Mouse (Mus musculus): ENCODE results near the gene Carmil1. TPM values are rescaled to one million over a fixed set of nuclear protein-coding genes. Genes with fewer than 3 reads are reported as not detected.

The Carmil1 gene
- total and polyA plus RNA-seq, 3 experiments, result 0.15 to 1.2 TPM; not detected in 1

DNA sequence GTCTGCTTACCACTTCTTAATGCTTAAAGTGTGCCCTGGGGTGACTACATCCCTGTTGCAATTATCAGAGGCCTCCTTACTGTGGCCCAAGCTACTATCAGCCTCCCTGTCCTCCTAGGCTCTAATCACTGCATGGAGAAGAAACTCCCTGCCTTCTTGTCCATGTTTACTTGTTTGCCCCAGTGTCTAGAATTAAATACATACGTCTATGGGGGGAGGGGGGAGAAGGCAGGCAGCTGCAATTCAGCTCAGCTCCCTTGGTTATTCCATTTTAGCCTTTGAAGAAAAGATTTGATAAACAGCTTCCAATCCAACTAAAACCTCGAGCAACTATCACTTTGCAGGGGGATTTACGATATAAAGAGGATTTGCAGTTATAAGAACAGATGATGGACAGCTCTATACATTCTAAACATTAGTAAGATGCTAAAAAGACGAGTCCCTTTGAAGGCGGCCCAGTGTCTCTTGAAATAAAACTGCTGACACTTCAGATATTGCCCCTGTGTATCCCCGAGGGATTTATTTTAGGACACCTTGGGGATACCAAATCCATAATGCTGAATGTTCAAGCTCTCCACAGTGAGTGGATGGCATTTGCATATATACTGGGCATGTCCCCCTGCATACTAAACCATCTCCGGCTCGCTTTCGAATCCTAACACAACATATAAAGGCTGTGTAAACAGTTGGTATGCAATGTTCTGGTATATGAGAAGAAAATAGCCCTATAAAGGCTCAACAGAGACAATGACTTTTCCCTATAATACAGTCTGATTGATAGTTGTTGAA, 89.5 kb downstream of the Carmil1 start:
- Histone ChIP-seq H3K4me1 (ENCODE audit: control insufficient read depth in 1 of 2, insufficient read depth in 2 of 2, low read length in 2 of 2) (no peaks in the 10 kb centered on the region), H3K36me3 (ENCODE audit: control insufficient read depth in 1 of 2, insufficient read depth in 2 of 2, low read length in 2 of 2) (no peaks in the 10 kb centered on the region), H3K4me3 (ENCODE audit: control insufficient read depth in 1 of 2, insufficient read depth in 1 of 2, low read depth in 2 of 2, low read length in 2 of 2) (no peak overlapping the region), H3K9ac (ENCODE audit: control insufficient read depth, low read depth, low read length, poor library complexity, severe bottlenecking) (no peak overlapping the region), H3K27me3 (ENCODE audit: control insufficient read depth in 1 of 2, insufficient read depth in 2 of 2, low read length in 2 of 2) (no peaks in the 10 kb centered on the region; a peak in 1 of 4 replicates), H3K27ac (ENCODE audit: control insufficient read depth, low read depth, low read length) (no peak overlapping the region), H3K9me3 (replicated peaks; ENCODE audit: insufficient read depth, low read length) (no peaks in the 10 kb centered on the region), H3K79me2 (ENCODE audit: control insufficient read depth, insufficient read depth, low read length, poor library complexity) (no peaks in the 10 kb centered on the region)
- TF ChIP-seq TCF12 (IDR thresholded peaks at IDR 0.05; ENCODE audit: low read depth, low read length), result no peak
- no peak for TF ChIP-seq UBTF (IDR thresholded peaks at IDR 0.05; ENCODE audit: borderline replicate concordance, insufficient read depth, low read depth, low read length)
- TF ChIP-seq TAL1 (IDR thresholded peaks at IDR 0.05; ENCODE audit: low read length), result no peak
- TF ChIP-seq MYB (IDR thresholded peaks at IDR 0.05; ENCODE audit: low read depth, low read length), result no peak
- no peak for TF ChIP-seq CHD2 (IDR thresholded peaks at IDR 0.05; ENCODE audit: low read length)
- no peak for TF ChIP-seq NELFE (IDR thresholded peaks at IDR 0.05; ENCODE audit: low read depth, low read length)
- no peak for TF ChIP-seq GATA1 (IDR thresholded peaks at IDR 0.05; ENCODE audit: low read depth, low read length)
- no peak for TF ChIP-seq ZC3H11A (IDR thresholded peaks at IDR 0.05; ENCODE audit: low read depth, low read length)
- DNase-seq (ENCODE audit: low read depth, low spot score), result no peak

DNA sequence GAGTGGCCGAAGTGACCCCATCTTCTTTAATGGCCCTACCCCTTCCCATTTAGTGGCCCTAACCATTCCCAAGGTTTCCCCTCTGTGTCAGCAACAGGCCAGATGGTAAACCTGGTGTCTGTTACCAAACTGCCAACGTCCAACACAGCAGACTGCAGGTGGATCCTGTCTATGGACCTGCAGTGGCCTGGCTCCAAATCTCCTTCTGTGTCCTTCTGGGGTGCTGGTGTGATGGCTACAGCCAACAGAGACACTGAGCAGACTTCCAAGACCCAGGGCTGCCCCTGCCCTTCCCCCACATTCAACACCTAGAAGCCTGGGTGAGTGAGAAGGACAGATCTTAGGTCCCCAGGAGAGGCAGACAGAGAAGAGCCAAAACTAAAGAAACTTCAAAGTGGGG, 93.6 kb downstream of the Carmil1 start:
- no peaks in the 10 kb centered on the region for H3K36me3 ChIP-seq (ENCODE audit: control insufficient read depth in 1 of 2, insufficient read depth in 2 of 2, low read length in 2 of 2)
- H3K9me3 ChIP-seq (replicated peaks; ENCODE audit: insufficient read depth, low read length), result no peaks in the 10 kb centered on the region
- no peaks in the 10 kb centered on the region for H3K79me2 ChIP-seq (ENCODE audit: control insufficient read depth, insufficient read depth, low read length, poor library complexity)
- H3K27me3 ChIP-seq (ENCODE audit: control insufficient read depth in 1 of 2, insufficient read depth in 2 of 2, low read length in 2 of 2), result no peaks in the 10 kb centered on the region; a peak in 1 of 4 replicates
- no peak overlapping the region for H3K9ac ChIP-seq (ENCODE audit: control insufficient read depth, low read depth, low read length, poor library complexity, severe bottlenecking)
- H3K27ac ChIP-seq (ENCODE audit: control insufficient read depth, low read depth, low read length), result no peak overlapping the region
- TF ChIP-seq MAX (IDR thresholded peaks at IDR 0.05; ENCODE audit: low read length), result no peak
- TF ChIP-seq RAD21 (IDR thresholded peaks at IDR 0.05; ENCODE audit: low read depth, low read length), result no peak
- TF ChIP-seq MYB (IDR thresholded peaks at IDR 0.05; ENCODE audit: low read depth, low read length), result no peak
- no peak for TF ChIP-seq ZC3H11A (IDR thresholded peaks at IDR 0.05; ENCODE audit: low read depth, low read length)
- TF ChIP-seq POLR2A (IDR thresholded peaks at IDR 0.05; ENCODE audit: control insufficient read depth in 1 of 2, insufficient read depth in 1 of 2, low read depth in 1 of 2, low read length in 2 of 2, poor library complexity in 1 of 2), result no peak
- TF ChIP-seq TAL1 (IDR thresholded peaks at IDR 0.05; ENCODE audit: low read length), result no peak
- TF ChIP-seq NRF1 (IDR thresholded peaks at IDR 0.05; ENCODE audit: insufficient read depth, low read depth, low read length, poor library complexity, severe bottlenecking), result no peak
- no peak for DNase-seq (ENCODE audit: low read depth, low spot score)
- no peaks in the 10 kb centered on the region for H3K4me1 ChIP-seq (ENCODE audit: control insufficient read depth in 1 of 2, insufficient read depth in 2 of 2, low read length in 2 of 2)
- H3K4me3 ChIP-seq (ENCODE audit: control insufficient read depth in 1 of 2, insufficient read depth in 1 of 2, low read depth in 2 of 2, low read length in 2 of 2), result no peak overlapping the region

DNA sequence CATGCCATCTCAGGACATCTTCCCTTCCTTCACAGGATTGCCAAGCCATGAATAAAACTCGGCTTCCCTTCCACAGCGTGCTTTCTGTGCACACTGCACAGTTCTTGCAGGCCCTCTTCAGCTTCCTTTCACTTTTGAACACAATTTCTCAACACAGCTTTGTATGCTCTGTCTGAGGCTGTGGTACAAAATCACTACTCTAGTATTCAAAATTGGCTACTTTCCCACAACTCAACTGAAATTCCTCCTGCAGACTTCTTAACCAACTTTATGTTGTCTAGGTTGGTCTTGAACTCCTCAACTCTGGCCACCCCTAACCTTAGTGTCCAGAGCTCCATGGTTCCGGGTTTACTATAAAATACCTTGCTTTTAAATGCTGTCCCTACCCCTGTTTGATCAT, 95.0 kb downstream of the Carmil1 start:
- no peak overlapping the region for H3K9ac ChIP-seq (ENCODE audit: control insufficient read depth, low read depth, low read length, poor library complexity, severe bottlenecking)
- H3K4me1 ChIP-seq (ENCODE audit: control insufficient read depth in 1 of 2, insufficient read depth in 2 of 2, low read length in 2 of 2), result no peaks in the 10 kb centered on the region
- TF ChIP-seq CHD2 (IDR thresholded peaks at IDR 0.05; ENCODE audit: low read length) (no peak), HCFC1 (IDR thresholded peaks at IDR 0.05; ENCODE audit: low read depth, low read length) (no peak), MAZ (IDR thresholded peaks at IDR 0.05; ENCODE audit: low read depth, low read length) (no peak), ZMIZ1 (IDR thresholded peaks at IDR 0.05; ENCODE audit: low read depth, low read length) (no peak), GABPA (IDR thresholded peaks at IDR 0.05; ENCODE audit: low read depth, low read length) (no peak), NELFE (IDR thresholded peaks at IDR 0.05; ENCODE audit: low read depth, low read length) (no peak), SIN3A (IDR thresholded peaks at IDR 0.05; ENCODE audit: low read length) (no peak), ZKSCAN1 (IDR thresholded peaks at IDR 0.05; ENCODE audit: low read depth, low read length) (no peak), KAT2A (conservative IDR thresholded peaks at IDR 0.05; ENCODE audit: low read depth, low read length) (no peak), TCF12 (IDR thresholded peaks at IDR 0.05; ENCODE audit: low read depth, low read length) (no peak), ELF1 (IDR thresholded peaks at IDR 0.05; ENCODE audit: low read depth, low read length) (no peak), ZNF384 (IDR thresholded peaks at IDR 0.05; ENCODE audit: low read depth, low read length) (no peak), CHD1 (IDR thresholded peaks at IDR 0.05; ENCODE audit: low read depth, low read length) (no peak), CTCF (IDR thresholded peaks at IDR 0.05 in 2 of 3, conservative IDR thresholded peaks at IDR 0.05 in 1 of 3; ENCODE audit: control insufficient read depth in 1 of 3, insufficient read depth in 1 of 3, low read depth in 2 of 3, low read length in 3 of 3, poor library complexity in 1 of 3, severe bottlenecking in 1 of 3) (no peak), RAD21 (IDR thresholded peaks at IDR 0.05; ENCODE audit: low read depth, low read length) (no peak), JUND (IDR thresholded peaks at IDR 0.05; ENCODE audit: low read depth, low read length) (no peak), POLR2AphosphoS2 (IDR thresholded peaks at IDR 0.05; ENCODE audit: low read length) (no peak)
- no peaks in the 10 kb centered on the region for H3K36me3 ChIP-seq (ENCODE audit: control insufficient read depth in 1 of 2, insufficient read depth in 2 of 2, low read length in 2 of 2)
- no peak overlapping the region for H3K27ac ChIP-seq (ENCODE audit: control insufficient read depth, low read depth, low read length)
- no peaks in the 10 kb centered on the region for H3K9me3 ChIP-seq (replicated peaks; ENCODE audit: insufficient read depth, low read length)
- H3K4me3 ChIP-seq (ENCODE audit: control insufficient read depth in 1 of 2, insufficient read depth in 1 of 2, low read depth in 2 of 2, low read length in 2 of 2), result no peak overlapping the region
- H3K79me2 ChIP-seq (ENCODE audit: control insufficient read depth, insufficient read depth, low read length, poor library complexity), result no peaks in the 10 kb centered on the region
- DNase-seq (ENCODE audit: low read depth, low spot score), result no peak
- no peaks in the 10 kb centered on the region; a peak in 1 of 4 replicates for H3K27me3 ChIP-seq (ENCODE audit: control insufficient read depth in 1 of 2, insufficient read depth in 2 of 2, low read length in 2 of 2)

Measured in MEL (cell line).